Mouse (Mus musculus): ENCODE results near the gene Myoz1. TPM values are rescaled to one million over a fixed set of nuclear protein-coding genes. Genes with fewer than 3 reads are reported as not detected.

Gene Myoz1
- polyA plus RNA-seq, 1 experiment from 2014 or later = 0.26 TPM

DNA sequence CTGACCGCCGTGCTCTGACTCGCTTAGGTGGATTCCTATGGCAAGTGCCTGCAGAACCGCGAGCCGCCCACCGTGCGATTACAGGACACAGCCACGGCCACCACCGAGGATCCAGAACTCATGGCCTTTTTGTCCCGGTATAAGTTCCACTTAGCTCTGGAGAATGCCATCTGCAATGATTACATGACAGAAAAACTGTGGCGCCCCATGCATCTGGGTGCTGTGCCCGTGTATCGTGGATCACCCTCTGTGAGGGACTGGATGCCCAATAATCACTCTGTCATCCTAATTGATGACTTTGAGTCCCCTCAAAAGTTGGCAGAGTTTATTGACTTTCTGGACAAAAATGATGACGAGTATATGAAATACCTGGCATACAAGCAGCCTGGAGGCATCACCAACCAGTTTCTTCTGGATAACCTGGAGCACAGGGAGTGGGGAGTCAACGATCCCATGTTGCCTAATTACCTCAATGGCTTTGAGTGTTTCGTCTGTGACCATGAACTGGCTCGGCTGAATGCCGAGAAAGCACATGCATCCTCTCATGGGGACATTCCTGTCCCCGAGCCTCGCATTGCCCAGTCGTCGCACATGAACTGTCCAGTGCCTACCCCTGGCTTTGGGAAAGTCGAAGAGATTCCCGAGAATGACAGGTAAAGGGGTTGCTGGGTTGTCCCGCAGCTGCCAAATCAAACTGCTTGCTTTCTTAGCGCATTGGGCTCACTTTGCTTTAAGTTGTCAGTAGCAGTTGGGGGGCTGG lies 39.6 kb upstream of the Myoz1 start:
- peaks cover 25% of the 10 kb centered on the region; the same call in 1 of the 2 replicates for H3K36me3 ChIP-seq (ENCODE audit: control insufficient read depth, insufficient read depth, low read length)
- WGBS = 15% methylated on average over 27 of the region's 27 CpGs
- no peaks in the 10 kb centered on the region for H3K27me3 ChIP-seq (ENCODE audit: control insufficient read depth, insufficient read depth, low read length)
- H3K9ac ChIP-seq (ENCODE audit: low read length) = peak overlapping the region; percentile 87
- peaks cover 31% of the 10 kb centered on the region for H3K4me1 ChIP-seq (ENCODE audit: control insufficient read depth, insufficient read depth, low read length)
- no peaks in the 10 kb centered on the region for H3K9me3 ChIP-seq (ENCODE audit: control insufficient read depth, low read length)
- peak overlapping the region; percentile 76 for H3K4me2 ChIP-seq
- DNase-seq (ENCODE audit: low spot score, missing footprints) (peak; percentile 87), ATAC-seq (ENCODE audit: low FRiP score) (no peak)
- peak overlapping the region; percentile 94 for H3K4me3 ChIP-seq (ENCODE audit: low read depth, low read length)
- no peak overlapping the region; the same call in 1 of the 2 replicates for H3K27ac ChIP-seq (ENCODE audit: low read depth, low read length)

DNA sequence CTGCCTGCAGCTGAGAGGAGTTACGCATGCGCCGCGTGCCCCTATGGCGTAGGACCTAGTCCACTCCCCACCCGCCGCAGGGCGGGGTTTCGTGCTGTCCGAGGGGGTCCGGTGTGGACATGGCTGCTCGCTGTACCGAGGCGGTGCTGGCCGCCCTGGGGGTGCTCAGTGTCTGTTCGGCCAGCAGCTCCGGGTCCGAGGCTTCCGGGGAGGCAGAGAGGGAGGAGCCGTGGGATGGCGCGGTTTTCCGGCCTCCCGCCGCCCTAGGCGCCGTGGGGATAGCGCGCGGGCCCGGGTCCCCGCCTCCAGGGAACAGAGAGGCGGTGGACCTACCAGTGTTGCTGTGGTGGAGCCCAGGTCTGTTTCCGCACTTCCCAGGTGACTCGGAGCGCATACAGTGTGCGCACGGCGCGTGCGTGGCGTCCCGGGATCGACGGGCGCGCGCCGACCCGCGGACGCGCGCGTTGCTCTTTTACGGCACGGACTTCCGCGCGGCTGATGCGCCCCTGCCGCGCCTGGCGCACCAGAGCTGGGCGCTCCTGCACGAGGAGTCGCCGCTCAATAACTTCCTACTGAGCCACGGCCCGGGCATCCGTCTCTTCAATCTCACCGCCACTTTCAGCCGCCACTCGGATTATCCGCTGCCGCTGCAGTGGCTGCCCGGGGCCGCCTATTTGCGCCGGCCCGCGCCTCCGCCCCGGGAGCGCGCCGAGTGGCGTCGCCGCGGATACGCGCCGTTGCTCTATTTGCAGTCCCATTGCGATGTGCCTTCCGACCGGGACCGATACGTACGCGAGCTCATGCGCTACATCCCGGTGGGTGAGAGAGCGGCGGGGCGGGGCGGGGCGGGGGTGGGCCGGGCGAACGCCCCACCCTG lies 38.8 kb upstream of the Myoz1 start, which contains the start of gene Fut11:
Gene Fut11, plus strand, starts transcription at position 85 of the 877 bp plus-strand sequence.
- WGBS = under 1% methylated on average over 97 of the region's 111 CpGs
- H3K4me3 ChIP-seq (ENCODE audit: low read depth, low read length) = peak within 1 kb of the TSS; percentile 94
- peak; percentile 96 for ATAC-seq (ENCODE audit: low FRiP score)
- H3K4me2 ChIP-seq = peak within 1 kb of the TSS; percentile 76
- no peaks in the 10 kb centered on the region for H3K9me3 ChIP-seq (ENCODE audit: control insufficient read depth, low read length)
- peak; percentile 98 for DNase-seq (ENCODE audit: low spot score, missing footprints)
- peak within 1 kb of the TSS; percentile 93 for H3K27ac ChIP-seq (ENCODE audit: low read depth, low read length)
- peaks cover 31% of the 10 kb centered on the region for H3K4me1 ChIP-seq (ENCODE audit: control insufficient read depth, insufficient read depth, low read length)
- peak within 1 kb of the TSS; percentile 87 for H3K9ac ChIP-seq (ENCODE audit: low read length)
- H3K36me3 ChIP-seq (ENCODE audit: control insufficient read depth, insufficient read depth, low read length) = peaks cover 25% of the 10 kb centered on the region; the same call in 1 of the 2 replicates
- H3K27me3 ChIP-seq (ENCODE audit: control insufficient read depth, insufficient read depth, low read length) = no peaks in the 10 kb centered on the region

DNA sequence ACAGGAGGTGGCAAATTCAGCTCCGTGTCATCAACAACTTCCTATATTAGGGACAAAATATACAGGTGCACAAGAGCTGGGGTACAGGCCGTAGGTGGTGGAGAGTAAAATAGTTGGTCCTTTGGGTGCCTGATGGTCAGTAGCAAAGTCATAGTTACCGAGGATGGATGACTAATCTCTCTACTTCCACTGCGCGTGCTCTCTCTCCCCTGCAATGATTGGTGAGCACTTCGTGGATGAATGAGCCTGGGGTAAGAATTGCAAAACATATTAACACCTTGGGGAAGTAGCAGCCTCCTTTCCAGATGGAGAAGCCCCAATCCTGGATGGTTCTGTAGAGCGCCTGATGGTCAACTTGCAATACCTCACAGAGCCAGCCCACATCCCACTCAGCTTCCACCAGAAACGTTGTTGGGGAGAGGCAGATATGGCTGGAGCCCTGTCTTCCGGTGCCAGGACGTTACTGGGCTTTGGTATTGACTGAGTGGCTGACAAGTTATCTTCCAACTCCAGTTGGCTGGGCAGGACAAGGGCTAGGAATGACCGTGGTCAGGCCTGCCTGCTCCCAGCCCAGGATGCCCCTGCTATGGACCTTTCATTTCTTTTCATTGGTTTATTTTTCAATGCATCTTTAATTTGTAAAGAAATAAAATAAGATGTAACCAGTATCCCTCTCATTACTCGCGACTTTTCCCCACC lies 38.0 kb upstream of the Myoz1 start:
- Histone ChIP-seq H3K9ac (ENCODE audit: low read length) (peak overlapping the region; percentile 87), H3K9me3 (ENCODE audit: control insufficient read depth, low read length) (no peaks in the 10 kb centered on the region), H3K27me3 (ENCODE audit: control insufficient read depth, insufficient read depth, low read length) (no peaks in the 10 kb centered on the region), H3K27ac (ENCODE audit: low read depth, low read length) (peak overlapping the region; percentile 93; the same call in 1 of the 2 replicates), H3K4me3 (ENCODE audit: low read depth, low read length) (peak overlapping the region; percentile 94), H3K4me2 (peak overlapping the region; percentile 76), H3K36me3 (ENCODE audit: control insufficient read depth, insufficient read depth, low read length) (peaks cover 27% of the 10 kb centered on the region), H3K4me1 (ENCODE audit: control insufficient read depth, insufficient read depth, low read length) (peaks cover 31% of the 10 kb centered on the region)
- DNase-seq (ENCODE audit: low spot score, missing footprints) (no peak), ATAC-seq (ENCODE audit: low FRiP score) (peak; percentile 49)
- WGBS = 53% methylated on average over 13 of the region's 13 CpGs

DNA sequence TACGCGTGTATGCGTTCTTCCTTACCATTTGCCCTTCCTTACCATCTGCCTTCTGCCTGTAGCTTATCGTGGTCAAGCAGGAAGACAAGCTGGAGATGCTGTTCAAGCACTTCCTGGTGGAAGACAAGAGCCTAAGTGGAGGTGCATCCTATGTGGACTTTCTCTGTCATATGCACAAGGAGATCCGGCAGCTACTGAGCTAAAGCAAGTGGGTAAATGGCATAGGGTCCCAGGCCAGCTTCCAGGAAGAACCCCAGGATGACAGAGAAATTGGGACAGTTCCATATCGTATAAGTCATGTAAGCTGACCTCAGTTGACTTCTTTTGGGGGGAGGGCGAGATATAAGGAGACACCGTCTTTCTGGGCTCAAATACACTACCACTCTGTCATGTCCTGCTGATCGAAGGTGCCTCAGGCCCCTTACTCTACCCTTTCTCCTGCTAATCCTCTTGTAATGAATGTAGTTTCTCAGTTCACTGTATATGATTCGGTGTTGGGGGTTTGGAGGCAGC lies 37.3 kb upstream of the Myoz1 start:
- H3K27ac ChIP-seq (ENCODE audit: low read depth, low read length) = no peak overlapping the region
- peaks cover 34% of the 10 kb centered on the region for H3K36me3 ChIP-seq (ENCODE audit: control insufficient read depth, insufficient read depth, low read length)
- no peak overlapping the region for H3K9ac ChIP-seq (ENCODE audit: low read length)
- no peak overlapping the region for H3K4me2 ChIP-seq
- no peaks in the 10 kb centered on the region for H3K9me3 ChIP-seq (ENCODE audit: control insufficient read depth, low read length)
- no peaks in the 10 kb centered on the region for H3K27me3 ChIP-seq (ENCODE audit: control insufficient read depth, insufficient read depth, low read length)
- DNase-seq (ENCODE audit: low spot score, missing footprints) (peak; percentile 62), ATAC-seq (ENCODE audit: low FRiP score) (no peak)
- no peak overlapping the region for H3K4me3 ChIP-seq (ENCODE audit: low read depth, low read length)
- 92% methylated on average over 10 of the region's 10 CpGs for WGBS
- H3K4me1 ChIP-seq (ENCODE audit: control insufficient read depth, insufficient read depth, low read length) = peaks cover 31% of the 10 kb centered on the region

DNA sequence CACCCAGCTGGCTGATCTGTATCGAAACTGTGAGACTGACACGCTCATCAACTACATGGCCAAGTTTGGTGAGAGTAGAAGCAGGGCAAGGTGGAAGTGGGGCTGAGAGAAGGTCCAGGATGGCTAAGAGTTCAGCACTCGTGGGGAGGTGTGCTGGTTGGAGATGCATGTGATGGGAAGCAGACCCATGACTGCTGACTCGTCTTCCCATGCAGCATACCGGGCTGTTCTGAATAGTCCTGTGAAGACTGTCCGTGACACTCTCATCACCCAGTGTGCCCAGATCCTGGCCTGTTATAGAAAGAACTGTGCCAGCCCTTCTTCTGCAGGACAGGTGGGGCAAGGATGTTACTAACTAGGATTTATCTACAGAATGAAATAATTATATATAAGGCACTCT lies 35.4 kb upstream of the Myoz1 start:
- 95% methylated on average over 6 of the region's 6 CpGs for WGBS
- Histone ChIP-seq H3K4me1 (ENCODE audit: control insufficient read depth, insufficient read depth, low read length) (peaks cover 17% of the 10 kb centered on the region), H3K36me3 (ENCODE audit: control insufficient read depth, insufficient read depth, low read length) (peaks cover 38% of the 10 kb centered on the region), H3K27ac (ENCODE audit: low read depth, low read length) (no peak overlapping the region), H3K9me3 (ENCODE audit: control insufficient read depth, low read length) (no peaks in the 10 kb centered on the region), H3K9ac (ENCODE audit: low read length) (no peak overlapping the region), H3K27me3 (ENCODE audit: control insufficient read depth, insufficient read depth, low read length) (no peaks in the 10 kb centered on the region), H3K4me3 (ENCODE audit: low read depth, low read length) (no peak overlapping the region), H3K4me2 (no peak overlapping the region)
- DNase-seq (ENCODE audit: low spot score, missing footprints) (no peak), ATAC-seq (ENCODE audit: low FRiP score) (no peak)

DNA sequence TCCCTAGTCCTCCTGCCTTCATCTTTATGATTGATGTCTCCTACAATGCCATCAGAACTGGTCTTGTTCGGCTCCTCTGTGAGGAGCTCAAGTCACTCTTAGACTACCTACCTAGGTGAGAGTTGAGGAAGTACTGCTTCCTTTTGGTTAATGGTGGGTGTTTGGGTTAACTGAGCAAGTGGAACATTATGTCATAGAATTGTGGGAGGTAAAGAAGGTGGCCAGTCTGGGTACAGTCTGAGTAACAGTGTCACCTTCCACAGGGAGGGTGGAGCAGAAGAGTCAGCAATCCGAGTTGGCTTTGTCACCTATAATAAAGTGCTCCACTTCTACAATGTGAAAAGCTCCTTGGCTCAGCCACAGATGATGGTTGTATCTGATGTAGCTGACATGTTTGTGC lies 32.7 kb upstream of the Myoz1 start:
- no peak for ATAC-seq (ENCODE audit: low FRiP score)
- 90% methylated on average over 2 of the region's 2 CpGs for WGBS

DNA sequence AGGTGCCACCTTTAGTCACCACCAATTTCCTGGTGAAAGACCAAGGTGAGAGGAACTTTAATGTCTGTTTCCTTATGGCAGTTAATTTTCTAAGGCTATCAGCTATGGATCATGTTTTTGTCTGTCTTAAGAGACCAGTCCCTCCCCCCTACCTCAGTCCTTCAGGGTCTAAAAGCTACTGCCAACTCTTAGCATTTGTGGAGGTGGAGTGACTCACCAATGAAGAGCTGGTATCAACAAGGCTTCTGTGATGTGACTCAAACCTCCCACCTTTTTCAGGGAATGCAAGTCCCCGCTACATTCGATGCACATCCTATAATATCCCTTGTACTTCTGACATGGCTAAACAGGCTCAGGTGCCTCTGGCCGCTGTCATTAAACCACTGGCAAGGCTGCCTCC lies 30.2 kb upstream of the Myoz1 start:
- 90% methylated on average over 3 of the region's 3 CpGs for WGBS
- H3K27ac ChIP-seq (ENCODE audit: low read depth, low read length) = no peak overlapping the region
- peaks cover 61% of the 10 kb centered on the region for H3K36me3 ChIP-seq (ENCODE audit: control insufficient read depth, insufficient read depth, low read length)

More for the DNA sequence above, 32.7 kb upstream of the Myoz1 start:
- Histone ChIP-seq H3K9me3 (ENCODE audit: control insufficient read depth, low read length) (no peaks in the 10 kb centered on the region), H3K27ac (ENCODE audit: low read depth, low read length) (no peak overlapping the region), H3K4me1 (ENCODE audit: control insufficient read depth, insufficient read depth, low read length) (peaks cover under 1% of the 10 kb centered on the region; the same call in 1 of the 2 replicates), H3K4me3 (ENCODE audit: low read depth, low read length) (no peak overlapping the region), H3K9ac (ENCODE audit: low read length) (no peak overlapping the region), H3K4me2 (no peak overlapping the region), H3K27me3 (ENCODE audit: control insufficient read depth, insufficient read depth, low read length) (no peaks in the 10 kb centered on the region), H3K36me3 (ENCODE audit: control insufficient read depth, insufficient read depth, low read length) (peaks cover 56% of the 10 kb centered on the region)
- DNase-seq (ENCODE audit: low spot score, missing footprints) = peak; percentile 41

DNA sequence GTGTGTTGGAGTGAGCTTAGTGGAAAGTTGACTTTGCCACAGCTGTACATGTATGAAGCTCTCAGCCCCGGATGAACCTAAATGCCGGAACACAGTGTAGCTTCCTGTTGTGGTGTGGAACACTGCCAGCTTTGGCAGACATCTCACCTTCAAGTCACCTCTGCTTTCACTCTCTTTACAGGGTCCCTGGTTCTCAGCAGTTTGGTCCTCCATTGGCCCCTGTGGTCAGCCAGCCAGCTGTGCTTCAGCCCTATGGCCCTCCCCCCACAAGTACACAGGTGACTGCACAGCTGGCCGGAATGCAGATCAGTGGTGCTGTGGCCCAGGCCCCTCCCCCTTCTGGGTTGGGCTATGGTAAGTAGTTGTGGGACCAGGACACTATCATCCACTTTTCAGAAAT lies 26.2 kb upstream of the Myoz1 start:
- H3K9me3 ChIP-seq (ENCODE audit: control insufficient read depth, low read length) = no peaks in the 10 kb centered on the region
- H3K4me1 ChIP-seq (ENCODE audit: control insufficient read depth, insufficient read depth, low read length) = no peaks in the 10 kb centered on the region
- H3K4me3 ChIP-seq (ENCODE audit: low read depth, low read length) = no peak overlapping the region
- no peak overlapping the region for H3K9ac ChIP-seq (ENCODE audit: low read length)
- H3K4me2 ChIP-seq = no peak overlapping the region
- no peaks in the 10 kb centered on the region for H3K27me3 ChIP-seq (ENCODE audit: control insufficient read depth, insufficient read depth, low read length)
- DNase-seq (ENCODE audit: low spot score, missing footprints) (no peak), ATAC-seq (ENCODE audit: low FRiP score) (no peak)
- H3K36me3 ChIP-seq (ENCODE audit: control insufficient read depth, insufficient read depth, low read length) = peaks cover 53% of the 10 kb centered on the region
- WGBS = 78% methylated on average over 3 of the region's 3 CpGs
- no peak overlapping the region for H3K27ac ChIP-seq (ENCODE audit: low read depth, low read length)

More for the DNA sequence above, 30.2 kb upstream of the Myoz1 start:
- Histone ChIP-seq H3K4me3 (ENCODE audit: low read depth, low read length) (no peak overlapping the region), H3K9ac (ENCODE audit: low read length) (no peak overlapping the region), H3K27me3 (ENCODE audit: control insufficient read depth, insufficient read depth, low read length) (no peaks in the 10 kb centered on the region), H3K4me1 (ENCODE audit: control insufficient read depth, insufficient read depth, low read length) (no peaks in the 10 kb centered on the region), H3K9me3 (ENCODE audit: control insufficient read depth, low read length) (no peaks in the 10 kb centered on the region), H3K4me2 (no peak overlapping the region)
- peak; percentile 56 for DNase-seq (ENCODE audit: low spot score, missing footprints)
- no peak for ATAC-seq (ENCODE audit: low FRiP score)
